45 mouse cellular contexts compared by ENCODE assay signal in genomic region chr8:122383039-122383438, GRCm38 (mm10). TPM values are rescaled to one million over a fixed set of nuclear protein-coding genes. Genes with fewer than 3 reads are reported as not detected.
"Had no signal": no experiment of that assay in that cellular context is flagged by ENCODE, and none has a peak within 500 bp of the region (broad histone marks: within the 10 kb centered on the region; RNA-seq: fewer than 3 reads in every experiment).

No protein-coding gene starts in this region.

- H3K9ac ChIP-seq: limb, embryonic 12.5 days; limb, embryonic 13.5 days; limb, embryonic 15.5 days; liver, embryonic 13.5 days; liver, embryonic 14.5 days; liver, embryonic 15.5 days; lung, embryonic 14.5 days; lung, embryonic 15.5 days; midbrain, embryonic 12.5 days; midbrain, embryonic 13.5 days; midbrain, embryonic 15.5 days; neural tube, embryonic 12.5 days; neural tube, embryonic 13.5 days had no signal

- H3K9me3 ChIP-seq: limb, embryonic 10.5 days; limb, embryonic 12.5 days; limb, embryonic 13.5 days; limb, embryonic 15.5 days; liver, embryonic 13.5 days; liver, embryonic 15.5 days; lung, embryonic 15.5 days; megakaryocyte, embryonic 14.5 days; midbrain, embryonic 10.5 days; midbrain, embryonic 12.5 days; midbrain, embryonic 13.5 days; midbrain, embryonic 15.5 days; neural tube, embryonic 12.5 days; neural tube, embryonic 13.5 days had no signal

- H3K27ac ChIP-seq: left cerebral cortex, adult 2 months; limb, embryonic 10.5 days; limb, embryonic 12.5 days; limb, embryonic 13.5 days; limb, embryonic 15.5 days; liver, embryonic 13.5 days; liver, embryonic 14.5 days; liver, embryonic 15.5 days; lung, embryonic 15.5 days; macrophage; midbrain, embryonic 10.5 days; midbrain, embryonic 12.5 days; midbrain, embryonic 13.5 days; midbrain, embryonic 15.5 days; neural tube, embryonic 12.5 days; neural tube, embryonic 13.5 days had no signal

- DNase-seq: left cerebral cortex, postnatal 4 days; liver, embryonic 13.5 days; lung, adult 18-20 months; lung, adult 2 months; lung, embryonic 14.5 days; lung, postnatal 10 days; lung, postnatal 14 days; lung, postnatal 36 days; lung, postnatal 4 days; midbrain, embryonic 14.5 days had no signal

- H3K4me3 ChIP-seq: left cerebral cortex, adult 2 months; limb, embryonic 10.5 days; limb, embryonic 12.5 days; limb, embryonic 13.5 days; limb, embryonic 15.5 days; liver, embryonic 13.5 days; liver, embryonic 15.5 days; lung, embryonic 15.5 days; megakaryocyte, embryonic 14.5 days; midbrain, embryonic 10.5 days; midbrain, embryonic 12.5 days; midbrain, embryonic 13.5 days; midbrain, embryonic 15.5 days; myocyte; neural tube, embryonic 12.5 days; neural tube, embryonic 13.5 days had no signal

- H3K4me2 ChIP-seq: limb, embryonic 12.5 days; limb, embryonic 13.5 days; limb, embryonic 15.5 days; liver, embryonic 11.5 days; liver, embryonic 13.5 days; liver, embryonic 15.5 days; lung, embryonic 14.5 days; lung, embryonic 15.5 days; midbrain, embryonic 11.5 days; midbrain, embryonic 12.5 days; midbrain, embryonic 13.5 days; midbrain, embryonic 15.5 days; neural tube, embryonic 12.5 days; neural tube, embryonic 13.5 days had no signal

- H3K27me3 ChIP-seq: limb, embryonic 12.5 days; limb, embryonic 13.5 days; limb, embryonic 15.5 days; liver, embryonic 13.5 days; liver, embryonic 15.5 days; lung, embryonic 15.5 days; megakaryocyte, embryonic 14.5 days; midbrain, embryonic 12.5 days; midbrain, embryonic 13.5 days; midbrain, embryonic 15.5 days; neural tube, embryonic 12.5 days; neural tube, embryonic 13.5 days had no signal

- ATAC-seq: lung, postnatal 0 days; midbrain, embryonic 13.5 days; midbrain, embryonic 15.5 days; midbrain, embryonic 16.5 days had no signal

RNA-seq across cellular contexts. Expression of gene Trhr2, which starts 22.5 kb away (rescaled TPM):
- total RNA-seq: megakaryocyte progenitor cell, adult 5-6 weeks; megakaryocyte, adult 5-6 weeks; megakaryocyte-erythroid progenitor cell, adult 5-6 weeks; monocyte, adult 5-6 weeks had no signal
- polyA plus RNA-seq: limb, embryonic 10.5 days; limb, embryonic 11.5 days; limb, embryonic 12.5 days; liver, embryonic 11.5 days; liver, embryonic 13.5 days; liver, embryonic 14.5 days; liver, embryonic 15.5 days; liver, embryonic 16.5 days; lung, adult 2 months; lung, embryonic 14.5 days; lung, embryonic 15.5 days; lung, embryonic 16.5 days; lung, postnatal 0 days; macrophage; midbrain, embryonic 10.5 days; midbrain, embryonic 11.5 days; midbrain, embryonic 12.5 days; midbrain, embryonic 13.5 days; midbrain, embryonic 14.5 days; midbrain, embryonic 15.5 days; myocyte; neural tube, embryonic 11.5 days; neural tube, embryonic 12.5 days; neural tube, embryonic 13.5 days had no signal

RNA-seq across cellular contexts. Expression of gene Il17c, which starts 38.8 kb away (rescaled TPM):
- total RNA-seq: left cerebral cortex, adult 2 months; left cerebral cortex, adult 8-10 months; left cerebral cortex, postnatal 10 days; left cerebral cortex, postnatal 14 days; left cerebral cortex, postnatal 25 days; left cerebral cortex, postnatal 36 days; megakaryocyte progenitor cell, adult 5-6 weeks; megakaryocyte, adult 5-6 weeks; megakaryocyte-erythroid progenitor cell, adult 5-6 weeks; midbrain, postnatal 0 days; monocyte, adult 5-6 weeks had no signal
- polyA plus RNA-seq: limb, embryonic 11.5 days; limb, embryonic 12.5 days; limb, embryonic 13.5 days; liver, embryonic 11.5 days; liver, embryonic 13.5 days; liver, embryonic 14.5 days; liver, embryonic 15.5 days; liver, embryonic 16.5 days; lung, embryonic 14.5 days; lung, embryonic 15.5 days; lung, embryonic 16.5 days; lung, postnatal 0 days; macrophage; midbrain, embryonic 10.5 days; midbrain, embryonic 11.5 days; midbrain, embryonic 12.5 days; midbrain, embryonic 13.5 days; midbrain, embryonic 14.5 days; midbrain, embryonic 15.5 days; midbrain, embryonic 16.5 days; myocyte; neural tube, embryonic 12.5 days; neural tube, embryonic 13.5 days had no signal

RNA-seq across cellular contexts. Expression of gene Cyba, which starts 49.7 kb away (rescaled TPM):
- polyA plus RNA-seq: myocyte had no signal
